Comparison of ENCODE assay signal across 10 mouse cellular contexts in genomic region chr12:99339640-99340325, GRCm38 (mm10).
DNase-seq lines count a peak whose midpoint lies in the region; ATAC-seq and TF ChIP-seq lines count a peak whose summit lies in the region.
"Had no signal": no experiment of that assay in that cellular context is flagged by ENCODE, and none has a peak within 500 bp of the region (broad histone marks: within the 10 kb centered on the region; RNA-seq: fewer than 3 reads in every experiment).

No protein-coding gene starts in this region.

- H3K9me3 ChIP-seq in forebrain, embryonic 16.5 days (ENCODE audit: control insufficient read depth, low read length): no peaks in the 10 kb centered on the region
- H3K9me3 ChIP-seq: embryonic facial prominence, embryonic 13.5 days; lung, embryonic 15.5 days had no signal

- H3K27me3 ChIP-seq in forebrain, embryonic 16.5 days (replicated peaks; ENCODE audit: control insufficient read depth, insufficient read depth, low read length): no peaks in the 10 kb centered on the region
- H3K27me3 ChIP-seq: embryonic facial prominence, embryonic 13.5 days; lung, embryonic 15.5 days had no signal

- peak; percentile 96 for ATAC-seq in forebrain, embryonic 16.5 days
- no peak for ATAC-seq in granulocyte monocyte progenitor cell, adult 5-6 weeks (replicated peaks; ENCODE audit: poor library complexity, severe bottlenecking)

- 15% methylated on average over 11 of the region's 11 CpGs for WGBS in forebrain, embryonic 16.5 days

- H3K4me3 ChIP-seq in forebrain, embryonic 16.5 days (replicated peaks; ENCODE audit: low read length): no peak overlapping the region
- no peak overlapping the region for H3K4me3 ChIP-seq in left cerebral cortex, adult 2 months
- H3K4me3 ChIP-seq: embryonic facial prominence, embryonic 13.5 days; lung, embryonic 15.5 days had no signal

- intact Hi-C loops in gastrocnemius, postnatal 14 days (cut with DNase I; ENCODE audit: low total_unique reads): no loop called here
- intact Hi-C loops in left cerebral cortex, adult 2 months (cut with DNase I): loop anchor here (5.0 kb wide), 1 partner anchor 102 kb away; no protein-coding TSS in a partner anchor

- peak; percentile 33 for DNase-seq in gastrocnemius, postnatal 14 days
- DNase-seq in gastrocnemius, adult 8-10 months (ENCODE audit: low spot score in 2 of 2): no peak
- DNase-seq in left cerebral cortex, adult 2 months (ENCODE audit: extremely low spot score in 1 of 2, low spot score in 2 of 2): peak; percentile 56 to 65
- peak; percentile 50 for DNase-seq in retina, adult 2 months (ENCODE audit: low read depth, low spot score)
- no peak for DNase-seq in c-Kit-positive CD71-positive TER-119-positive erythroid progenitor cells, embryonic 14.5 days (ENCODE audit: low spot score)
- DNase-seq in urinary bladder, adult 18-20 months (ENCODE audit: low spot score in 2 of 2): no peak

- peak overlapping the region; percentile 32 for H3K4me2 ChIP-seq in forebrain, embryonic 16.5 days (ENCODE audit: low read length)
- H3K4me2 ChIP-seq: embryonic facial prominence, embryonic 13.5 days; lung, embryonic 15.5 days had no signal

- H3K27ac ChIP-seq in forebrain, embryonic 16.5 days (ENCODE audit: low read length): peak overlapping the region; percentile 95
- peak overlapping the region; percentile 50; the same call in 1 of the 2 replicates for H3K27ac ChIP-seq in left cerebral cortex, adult 2 months
- H3K27ac ChIP-seq: lung, embryonic 15.5 days had no signal

- no peak for TF ChIP-seq CTCF in left cerebral cortex, adult 2 months (IDR thresholded peaks at IDR 0.05)

- no peaks in the 10 kb centered on the region for H3K36me3 ChIP-seq in forebrain, embryonic 16.5 days (ENCODE audit: control insufficient read depth, insufficient read depth)
- H3K36me3 ChIP-seq: lung, embryonic 15.5 days had no signal

- H3K4me1 ChIP-seq in forebrain, embryonic 16.5 days (replicated peaks; ENCODE audit: control insufficient read depth, insufficient read depth, low read length): peaks cover 59% of the 10 kb centered on the region

- no peak overlapping the region for H3K9ac ChIP-seq in forebrain, embryonic 16.5 days (replicated peaks; ENCODE audit: low read depth, low read length)
- H3K9ac ChIP-seq: embryonic facial prominence, embryonic 13.5 days; lung, embryonic 15.5 days had no signal

Comparison
In these comparisons a context has a peak if more than half of its experiments do, and no peak if none do; other contexts are left out.
1. DNase-seq: peak in gastrocnemius, postnatal 14 days (single experiment), left cerebral cortex, adult 2 months (2 of 2) and retina, adult 2 months (single experiment); none in gastrocnemius, adult 8-10 months (0 of 2), c-Kit-positive CD71-positive TER-119-positive erythroid progenitor cells, embryonic 14.5 days (single experiment) and urinary bladder, adult 18-20 months (0 of 2).